Mouse (Mus musculus) thymus, adult 2 months (tissue): ENCODE data around the gene Olfr984.

ENCODE experiments used
- CTCF ChIP-seq: fragments of 200-500 bp; IDR thresholded peaks from 2 replicates; pipeline ENCODE4 v1.5.1; 2012; ENCODE audit warnings: mild to moderate bottlenecking, control low read depth, low read length, moderate library complexity, borderline replicate concordance; ENCODE audit not compliant: control insufficient read depth, poor library complexity, insufficient read depth; ENCODE audit errors: extremely low read depth
- POLR2A ChIP-seq: fragments of 200-500 bp; IDR thresholded peaks from 2 replicates; pipeline ENCODE4 v1.6.1; 2012; ENCODE audit warnings: mild to moderate bottlenecking, low read length, control low read depth, moderate library complexity; ENCODE audit not compliant: control insufficient read depth, poor library complexity, insufficient read depth; ENCODE audit errors: extremely low read depth

DNA sequence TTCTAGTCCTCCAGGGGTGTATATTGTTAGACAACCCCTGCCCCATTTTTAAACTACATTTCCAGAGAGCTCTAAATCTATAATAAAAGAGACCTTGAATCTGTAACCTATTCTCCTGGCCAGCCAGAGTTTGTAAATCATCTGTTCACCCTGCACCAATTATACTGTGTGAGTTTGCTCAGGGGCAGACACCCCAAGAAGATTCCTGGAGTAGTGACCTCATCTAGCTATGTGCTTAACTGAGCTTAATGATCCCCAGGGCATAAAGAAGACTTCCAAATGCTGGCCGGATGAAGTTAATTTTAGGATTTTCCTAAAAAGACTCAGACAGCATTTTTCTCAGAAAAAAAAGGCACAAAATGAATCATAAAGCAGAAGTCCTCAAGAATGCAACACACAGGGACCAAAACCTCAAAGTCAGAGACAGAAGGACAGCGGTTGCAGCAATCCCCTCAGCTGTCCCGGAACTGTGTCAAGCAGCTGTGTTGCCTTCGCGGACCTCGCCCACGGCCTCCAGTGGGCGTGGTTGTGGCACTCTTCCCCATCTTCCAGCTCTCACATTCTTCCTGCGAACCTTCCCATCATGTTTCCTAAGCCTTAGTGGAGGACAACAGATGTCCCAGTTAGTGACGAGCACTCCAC, 2.8 kb upstream of the Olfr984 start:
- TF ChIP-seq POLR2A: no peak
- no peak for TF ChIP-seq CTCF
